11 mouse cellular contexts compared by ENCODE assay signal in the genomic region with DNA sequence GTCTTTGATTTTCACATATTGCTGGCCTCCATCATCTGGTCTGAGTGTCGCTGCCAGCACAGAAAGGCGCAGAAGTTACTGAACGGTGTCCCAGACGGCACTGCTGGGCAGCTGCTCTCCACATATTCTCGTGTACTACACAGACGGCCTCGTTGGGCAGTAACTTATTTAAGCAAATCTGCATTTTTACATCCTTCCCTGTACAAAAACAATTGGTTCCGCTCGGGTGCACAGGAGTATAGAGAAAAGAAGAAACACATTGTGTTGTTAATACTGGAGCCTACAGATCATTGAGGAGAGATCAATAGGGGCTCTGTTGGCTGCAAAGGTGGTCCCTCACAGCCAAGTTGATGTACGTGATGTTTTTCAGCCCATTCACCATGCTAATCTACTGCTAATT. TPM values are rescaled to one million over a fixed set of nuclear protein-coding genes. Genes with fewer than 3 reads are reported as not detected.
DNase-seq lines count a peak whose midpoint lies in the region; ATAC-seq lines count a peak whose summit lies in the region.
"Had no signal": no experiment of that assay in that cellular context is flagged by ENCODE, and none has a peak within 500 bp of the region (broad histone marks: within the 10 kb centered on the region; RNA-seq: fewer than 3 reads in every experiment).

No protein-coding gene starts in this region.

- DNase-seq in layer of hippocampus, postnatal 10 days (ENCODE audit: low spot score in 2 of 2): peak; percentile 39 to 42
- DNase-seq in layer of hippocampus, adult 9-10 months (ENCODE audit: low spot score): no peak
- peak; percentile 90 for DNase-seq in midbrain, embryonic 11.5 days (ENCODE audit: low spot score, missing footprints)
- no peak for DNase-seq in gastrocnemius, adult 8-10 months (ENCODE audit: low spot score in 2 of 2)
- no peak for DNase-seq in adrenal gland, adult 8-10 months
- DNase-seq: right cerebral cortex, adult 18-20 months had no signal

- peaks cover 21% of the 10 kb centered on the region for H3K4me1 ChIP-seq in forebrain, embryonic 15.5 days
- peaks cover 16% of the 10 kb centered on the region for H3K4me1 ChIP-seq in midbrain, embryonic 11.5 days (ENCODE audit: control insufficient read depth, insufficient read depth, low read length)
- H3K4me1 ChIP-seq in intestine, embryonic 16.5 days (ENCODE audit: control insufficient read depth, insufficient read depth, low read length): no peaks in the 10 kb centered on the region
- H3K4me1 ChIP-seq: embryonic facial prominence, embryonic 12.5 days; megakaryocyte, embryonic 14.5 days had no signal

- WGBS in forebrain, embryonic 15.5 days: 10% methylated on average over 10 of the region's 10 CpGs
- WGBS in midbrain, embryonic 11.5 days: 35% methylated on average over 10 of the region's 10 CpGs
- WGBS in intestine, embryonic 16.5 days: 67% methylated on average over 10 of the region's 10 CpGs

- ATAC-seq in forebrain, embryonic 15.5 days (replicated peaks): peak; percentile 92
- peak; percentile 71 for ATAC-seq in midbrain, embryonic 11.5 days (ENCODE audit: low FRiP score)
- ATAC-seq in intestine, embryonic 16.5 days: no peak

- H3K36me3 ChIP-seq in forebrain, embryonic 15.5 days: no peaks in the 10 kb centered on the region
- H3K36me3 ChIP-seq in midbrain, embryonic 11.5 days (ENCODE audit: control insufficient read depth, insufficient read depth, low read length): no peaks in the 10 kb centered on the region
- no peaks in the 10 kb centered on the region for H3K36me3 ChIP-seq in intestine, embryonic 16.5 days (ENCODE audit: control insufficient read depth, insufficient read depth, low read length)
- H3K36me3 ChIP-seq: embryonic facial prominence, embryonic 12.5 days had no signal

- no peak overlapping the region for H3K4me3 ChIP-seq in forebrain, embryonic 15.5 days
- no peak overlapping the region for H3K4me3 ChIP-seq in midbrain, embryonic 11.5 days (ENCODE audit: low read depth, low read length)
- H3K4me3 ChIP-seq in intestine, embryonic 16.5 days (ENCODE audit: low read length): no peak overlapping the region
- H3K4me3 ChIP-seq: embryonic facial prominence, embryonic 12.5 days; megakaryocyte, embryonic 14.5 days had no signal

- no peak overlapping the region for H3K9ac ChIP-seq in forebrain, embryonic 15.5 days (replicated peaks)
- no peak overlapping the region for H3K9ac ChIP-seq in midbrain, embryonic 11.5 days (ENCODE audit: low read length)
- H3K9ac ChIP-seq in intestine, embryonic 16.5 days (ENCODE audit: low read depth, low read length): no peak overlapping the region
- H3K9ac ChIP-seq: embryonic facial prominence, embryonic 12.5 days; liver, embryonic 14.5 days had no signal

- no peaks in the 10 kb centered on the region for H3K9me3 ChIP-seq in forebrain, embryonic 15.5 days
- H3K9me3 ChIP-seq in midbrain, embryonic 11.5 days (ENCODE audit: control insufficient read depth, low read length): no peaks in the 10 kb centered on the region
- no peaks in the 10 kb centered on the region for H3K9me3 ChIP-seq in intestine, embryonic 16.5 days (ENCODE audit: control insufficient read depth, low read length)
- H3K9me3 ChIP-seq: embryonic facial prominence, embryonic 12.5 days had no signal

- H3K4me2 ChIP-seq in forebrain, embryonic 15.5 days (replicated peaks): peak overlapping the region; percentile 3; the same call in 1 of the 2 replicates
- no peak overlapping the region for H3K4me2 ChIP-seq in midbrain, embryonic 11.5 days
- H3K4me2 ChIP-seq in intestine, embryonic 16.5 days (ENCODE audit: low read depth, low read length): no peak overlapping the region
- H3K4me2 ChIP-seq: embryonic facial prominence, embryonic 12.5 days had no signal

- no peaks in the 10 kb centered on the region for H3K27me3 ChIP-seq in forebrain, embryonic 15.5 days
- no peaks in the 10 kb centered on the region for H3K27me3 ChIP-seq in midbrain, embryonic 11.5 days (ENCODE audit: control insufficient read depth, insufficient read depth, low read length)
- H3K27me3 ChIP-seq in intestine, embryonic 16.5 days (replicated peaks; ENCODE audit: control insufficient read depth, insufficient read depth, low read length): no peaks in the 10 kb centered on the region
- H3K27me3 ChIP-seq: embryonic facial prominence, embryonic 12.5 days had no signal

- H3K27ac ChIP-seq in forebrain, embryonic 15.5 days (replicated peaks): peak overlapping the region; percentile 71
- H3K27ac ChIP-seq in midbrain, embryonic 11.5 days (ENCODE audit: low read depth, low read length): no peak overlapping the region
- no peak overlapping the region for H3K27ac ChIP-seq in intestine, embryonic 16.5 days (ENCODE audit: low read length)
- H3K27ac ChIP-seq: embryonic facial prominence, embryonic 12.5 days; liver, embryonic 14.5 days had no signal

RNA-seq across cellular contexts. Expression of a gene that starts 58.4 kb away (rescaled TPM):
- 10 to 100 TPM; 26.5 to 32.1 TPM for total RNA-seq in layer of hippocampus, postnatal 10 days (2021)
- 115 and 143 TPM in 2 replicates for polyA plus RNA-seq in forebrain, embryonic 15.5 days (2015; fragmentation: Nextera tagmentation; extraction: Ambion mirVana)
- 28.6 and 29.7 TPM in 2 replicates for polyA plus RNA-seq in midbrain, embryonic 11.5 days (2014; fragmentation: Nextera tagmentation; extraction: Ambion mirVana)
- total RNA-seq in gastrocnemius, adult 8-10 months (2022): under 1 TPM in 3 of 4 experiments, not detected in 1; 0.24 to 0.36 (median 0.35) TPM
- polyA plus RNA-seq in intestine, embryonic 16.5 days (2015; fragmentation: Nextera tagmentation; extraction: Ambion mirVana): 6.1 and 7.3 TPM in 2 replicates
- 10 to 100 TPM in 3 of 4 experiments, 1 to 10 TPM in 1; 9.8 to 14.6 (median 11.0) TPM for total RNA-seq in adrenal gland, adult 8-10 months (2022)

Comparison
In these comparisons a context has a peak if more than half of its experiments do, and no peak if none do; other contexts are left out.
1. DNase-seq: peak in layer of hippocampus, postnatal 10 days (2 of 2) and midbrain, embryonic 11.5 days (single experiment); none in layer of hippocampus, adult 9-10 months (single experiment), gastrocnemius, adult 8-10 months (0 of 2) and adrenal gland, adult 8-10 months (single experiment).
2. RNA of a gene that starts 58.4 kb away (total RNA-seq): 26.5 to 32.1 TPM in layer of hippocampus, postnatal 10 days and 9.8 to 14.6 TPM in adrenal gland, adult 8-10 months; 0.24 to 0.36 TPM in gastrocnemius, adult 8-10 months; every median in the first group is over 4 times any median in the second.